Mouse (Mus musculus) CD4-positive, CD25-positive, alpha-beta regulatory T cell, adult 2 months (primary cell): ENCODE results near the gene Slc5a5.

Experiments
- DNase-seq: peaks from one replicate; pipeline ENCODE4 v3.0.0-alpha.2; 2012; ENCODE audit warnings: low read depth, low spot score

Slc5a5 gene

DNA sequence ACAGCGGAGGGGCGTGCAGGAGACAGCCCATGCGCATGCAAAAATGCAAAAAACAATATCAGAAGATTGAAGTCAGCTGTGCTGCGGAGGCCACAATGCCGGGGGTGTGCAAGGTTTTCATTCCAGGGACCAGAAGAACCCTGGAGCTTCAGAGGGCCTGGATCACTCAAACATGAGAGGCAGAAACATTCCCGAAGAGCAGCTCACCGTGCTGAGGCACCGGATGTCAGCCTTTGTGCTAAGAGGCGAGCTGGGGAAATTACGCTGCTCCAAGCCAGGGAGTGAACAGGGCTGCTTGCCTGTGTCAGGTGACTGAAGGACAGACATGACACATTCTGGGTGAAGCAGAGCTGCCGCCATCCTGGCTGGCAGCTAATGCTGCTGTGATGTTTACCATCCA is 12.0 kb downstream of the Slc5a5 start:
- no peak for DNase-seq

- no peak for DNase-seq
Observed at GRCm38 (mm10) chr8:70880126-70880525, 12.4 kb downstream of the Slc5a5 start.

GRCm38 (mm10) chr8:70879500-70879899 is 13.1 kb downstream of the Slc5a5 start:
- DNase-seq: no peak

DNA sequence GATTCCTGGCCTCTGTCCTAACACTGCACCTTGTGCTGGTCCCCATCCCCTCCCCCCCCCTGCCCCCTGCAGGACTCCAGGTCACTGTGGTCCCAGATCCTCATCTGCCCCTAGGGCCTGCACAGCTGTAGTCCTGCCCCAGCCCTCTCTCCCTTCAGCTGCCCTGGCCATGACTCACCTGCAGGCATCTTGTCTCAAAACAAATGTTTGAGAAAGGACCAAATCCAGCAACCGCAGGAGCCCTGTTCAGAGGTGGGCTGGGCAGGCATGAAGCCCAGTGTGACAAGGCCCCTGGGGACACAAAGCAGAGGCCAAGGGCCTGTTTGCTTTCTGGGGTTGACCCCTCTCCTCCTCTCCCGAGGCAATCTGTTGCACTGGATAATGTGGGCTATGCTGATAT is 14.4 kb downstream of the Slc5a5 start:
- DNase-seq: no peak

DNA sequence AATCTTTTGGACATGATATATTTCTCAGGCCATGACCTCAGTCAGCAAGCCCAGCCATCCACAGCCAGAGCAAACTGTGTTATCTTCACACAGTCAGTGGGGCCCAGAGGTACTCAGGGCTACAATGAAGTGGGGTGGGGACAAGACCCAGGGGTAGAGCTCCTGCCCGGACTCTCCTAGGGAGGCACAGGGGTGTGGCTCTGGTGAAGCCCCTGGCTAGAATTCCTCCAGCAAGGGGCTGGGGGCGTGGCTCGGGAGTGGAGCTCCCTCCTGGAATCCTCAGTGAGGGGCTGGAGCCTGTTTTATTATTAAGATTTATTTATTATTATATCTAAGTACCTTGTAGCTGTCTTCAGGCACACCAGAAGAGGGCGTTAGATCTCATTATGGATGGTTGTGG is 16.2 kb downstream of the Slc5a5 start:
- no peak for DNase-seq

GRCm38 (mm10) chr8:70874441-70874840 is 18.1 kb downstream of the Slc5a5 start:
- no peak for DNase-seq

DNA sequence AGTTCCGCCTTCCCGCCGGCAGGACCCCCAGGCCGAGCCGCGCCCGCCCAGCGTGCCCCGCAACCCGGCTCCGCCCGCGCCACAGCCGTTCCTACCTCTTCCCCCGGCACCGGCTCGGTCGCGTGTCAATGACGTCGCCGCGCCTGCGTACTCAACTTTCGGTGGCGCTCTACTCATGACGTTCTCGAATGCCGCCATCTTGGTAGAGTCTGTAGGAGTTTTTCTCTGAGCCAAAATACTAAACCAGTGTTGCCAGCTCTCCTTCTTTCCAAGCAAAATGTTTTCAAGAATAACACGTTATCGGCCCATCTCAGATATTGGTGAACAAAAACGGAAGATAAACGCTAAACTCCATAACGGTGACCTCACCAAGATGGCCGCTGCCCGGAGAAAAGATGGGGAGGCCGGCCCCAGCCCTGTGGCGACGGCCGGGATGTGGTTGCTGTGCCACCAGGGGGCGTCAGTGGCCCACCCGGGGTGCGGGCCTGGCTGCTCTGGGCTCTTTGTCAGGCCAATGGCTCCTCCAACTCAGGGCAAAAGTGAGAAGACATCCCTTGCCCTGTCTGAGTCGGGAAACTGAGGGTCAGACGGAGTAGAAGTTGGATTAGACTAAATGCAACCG is 19.1 kb downstream of the Slc5a5 start, which contains the start of gene Ccdc124:
TSS of gene Ccdc124 (minus strand) at position 572 of the 622 bp plus-strand sequence.
- peak; percentile 97 for DNase-seq

DNA sequence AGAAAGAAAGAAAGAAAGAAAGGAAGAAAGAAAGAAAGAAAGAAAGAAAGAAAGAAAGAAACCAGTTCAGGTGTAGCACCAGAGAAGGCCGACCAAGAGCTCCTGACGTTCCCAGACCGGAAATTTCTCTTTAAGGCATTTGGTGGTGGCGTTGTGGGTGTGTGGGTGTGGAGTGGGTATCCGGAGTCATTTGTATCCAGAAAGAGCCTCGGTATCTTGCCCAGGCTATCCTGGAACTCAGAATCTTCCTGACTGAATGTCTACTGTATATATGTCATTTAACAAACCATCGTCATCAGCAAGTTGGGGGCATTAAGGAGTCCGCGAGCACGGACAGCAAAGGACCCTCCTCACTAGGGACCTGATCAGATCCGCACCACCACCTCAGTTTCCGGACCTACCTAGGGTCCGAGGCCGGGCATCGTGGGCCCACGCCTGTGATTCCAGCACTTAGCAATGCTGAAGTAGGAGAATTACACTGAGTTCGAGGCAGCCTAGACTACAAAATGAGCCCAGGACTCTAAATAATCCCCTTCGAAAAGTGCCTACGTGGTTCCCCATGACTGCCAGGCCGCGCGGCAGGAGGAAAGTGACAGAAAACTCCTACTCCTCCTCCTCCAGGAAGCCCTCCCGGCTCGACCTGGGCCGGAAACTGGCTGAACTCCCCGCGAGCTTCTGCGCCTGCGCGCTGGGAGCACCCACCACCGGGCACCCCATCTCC is 19.8 kb downstream of the Slc5a5 start:
- DNase-seq: peak; percentile 45

DNA sequence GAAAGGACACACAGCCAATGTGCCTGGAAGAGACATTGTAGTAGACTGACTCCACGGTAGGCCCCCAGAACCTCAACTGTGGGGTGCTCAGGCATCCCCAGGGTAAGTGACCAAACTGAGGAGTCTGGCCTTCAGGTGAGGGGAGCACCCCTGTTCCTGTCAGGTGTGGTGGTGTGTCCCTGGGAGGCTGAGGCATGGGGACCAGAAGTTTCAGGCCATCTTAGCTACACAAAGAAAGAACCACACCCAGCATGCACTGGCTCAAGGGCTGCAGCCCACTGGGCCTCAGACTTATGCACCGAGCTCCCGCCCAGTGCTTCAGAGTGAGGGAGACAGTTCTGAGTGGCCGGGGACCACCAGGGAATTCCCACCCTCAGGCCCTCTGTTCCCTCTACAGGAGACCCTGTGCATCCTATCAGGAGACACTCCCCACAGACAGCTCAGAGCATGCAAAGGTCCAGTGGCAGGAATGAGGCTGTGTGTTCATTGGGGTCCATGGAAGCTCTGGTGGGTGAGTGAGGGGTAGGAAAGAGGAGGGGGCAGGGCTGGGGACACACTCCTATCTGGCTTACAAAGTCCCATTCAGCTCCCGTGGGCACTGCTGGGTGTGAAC is 21.3 kb downstream of the Slc5a5 start:
- DNase-seq: no peak

- DNase-seq: peak; percentile 89
Observed at GRCm38 (mm10) chr8:70869601-70870041, 22.9 kb downstream of the Slc5a5 start.

GRCm38 (mm10) chr8:70869199-70869571 is 23.4 kb downstream of the Slc5a5 start:
- DNase-seq: no peak

- peak; percentile 81 for DNase-seq
Observed at GRCm38 (mm10) chr8:70868559-70869198, 23.9 kb downstream of the Slc5a5 start.

DNA sequence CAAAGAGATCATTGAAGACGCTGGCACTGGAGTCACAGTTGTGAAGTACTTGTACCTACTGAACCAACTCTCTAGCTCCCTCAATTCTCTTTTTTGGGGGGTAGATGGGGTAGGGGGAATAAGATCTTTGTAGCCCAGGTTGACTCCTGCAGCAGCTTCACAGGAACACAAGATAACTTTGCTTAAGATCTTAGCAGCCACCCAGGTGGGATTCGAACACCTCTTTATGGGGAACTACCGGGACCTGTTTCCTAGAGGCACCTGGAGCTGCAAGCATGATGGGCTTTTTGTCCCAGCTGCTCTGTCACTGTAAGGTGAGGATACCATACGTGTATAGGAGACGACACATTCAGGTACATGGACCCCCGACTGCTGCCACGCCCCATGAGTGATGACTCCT is 26.0 kb downstream of the Slc5a5 start:
- DNase-seq: no peak

DNA sequence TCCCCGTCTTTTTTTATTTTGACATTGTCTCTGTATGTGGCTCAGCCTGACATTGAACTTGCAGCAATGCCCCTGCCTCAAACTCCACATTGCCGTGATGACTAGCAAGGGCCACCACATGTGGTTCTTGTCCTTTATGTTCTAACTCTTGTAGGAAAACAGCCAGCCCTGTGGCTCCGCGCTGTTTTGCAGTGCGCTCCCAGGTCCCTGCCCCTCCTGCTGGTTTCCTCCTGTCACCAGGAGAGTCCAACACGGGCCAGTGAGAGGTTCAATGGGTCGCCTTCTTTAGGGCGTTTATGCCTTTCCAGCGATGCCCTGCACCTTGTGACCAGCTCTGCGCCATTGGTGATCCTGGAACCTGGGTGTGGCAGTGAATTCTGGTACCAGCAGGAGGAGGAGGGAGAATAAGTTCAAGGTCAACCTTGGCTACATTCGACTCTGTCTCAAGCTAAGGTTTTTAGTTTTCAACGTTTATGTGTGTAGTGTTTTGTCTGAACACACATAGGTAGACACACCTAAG is 26.5 kb downstream of the Slc5a5 start:
- DNase-seq: no peak

DNA sequence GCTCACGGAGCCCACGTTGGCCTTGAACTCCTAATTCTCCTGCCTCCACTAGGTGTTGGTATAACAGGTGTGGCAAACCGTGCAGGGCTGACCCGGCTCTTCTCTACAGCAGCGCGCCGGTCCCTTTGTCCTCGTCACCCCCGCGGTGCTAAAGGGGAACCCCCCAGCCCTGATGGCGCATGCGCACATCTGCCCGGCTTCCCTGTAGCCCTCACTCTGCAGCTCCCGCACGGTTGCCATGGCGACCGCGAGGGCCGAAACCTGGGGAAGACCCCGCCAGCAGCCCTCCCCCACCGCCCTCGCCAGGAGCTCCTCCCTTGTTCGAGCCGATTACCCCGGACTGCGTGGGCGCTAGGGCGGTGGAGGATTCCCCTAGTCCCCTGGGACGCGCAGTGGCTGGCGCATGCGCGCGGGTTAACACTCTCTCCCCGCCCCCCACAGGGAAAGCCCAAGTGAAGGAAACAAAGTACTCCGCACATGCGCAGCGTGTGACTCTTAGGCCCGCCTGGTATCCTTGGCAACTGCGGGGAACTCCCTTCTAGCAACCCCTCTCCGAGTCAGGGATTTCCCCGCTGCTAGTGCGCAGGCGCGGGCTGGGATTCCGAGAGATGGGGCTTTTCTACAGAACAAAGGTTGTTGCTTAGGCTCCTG is 27.1 kb downstream of the Slc5a5 start:
- DNase-seq: peak; percentile 100

- peak; percentile 49 for DNase-seq
Observed at GRCm38 (mm10) chr8:70864712-70865221, 27.8 kb downstream of the Slc5a5 start.

DNA sequence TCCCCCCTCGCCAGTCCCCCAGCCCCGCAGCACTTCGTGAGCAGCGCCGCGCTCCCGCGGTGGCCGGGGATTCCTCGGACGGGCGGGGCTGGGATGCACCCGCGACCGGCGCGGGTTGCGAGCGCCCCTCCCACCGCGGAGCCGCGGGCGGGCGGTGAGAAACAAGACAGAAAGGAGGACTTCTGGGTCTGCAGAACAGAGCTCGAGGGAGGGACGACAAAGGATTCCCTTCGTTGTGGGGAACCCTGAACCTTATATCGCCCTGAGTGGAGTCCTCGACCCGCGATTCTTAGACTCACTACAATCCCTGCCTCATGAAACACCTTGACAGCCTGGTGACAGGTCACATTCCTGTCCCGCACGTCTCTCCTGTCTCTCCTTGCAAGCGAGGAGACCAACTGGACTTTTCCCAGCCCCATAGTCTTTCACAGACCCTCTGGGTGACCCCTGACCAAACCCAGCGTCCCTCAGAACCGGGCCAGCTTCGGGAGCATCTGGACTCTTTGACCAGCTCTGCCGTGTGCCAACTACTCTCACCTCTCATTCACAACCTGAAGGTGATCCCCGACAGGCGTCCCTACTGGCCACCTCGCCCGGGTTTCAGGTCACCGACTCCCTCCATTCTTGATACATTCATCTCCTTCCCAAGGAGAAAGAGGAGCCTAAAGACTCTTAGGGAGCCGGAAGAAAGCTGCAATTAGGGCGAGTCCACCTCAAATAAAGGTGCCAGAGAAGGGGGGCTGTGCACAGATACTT is 28.4 kb downstream of the Slc5a5 start:
- peak; percentile 64 for DNase-seq

GRCm38 (mm10) chr8:70862824-70863641 is 29.5 kb downstream of the Slc5a5 start, which contains the start of gene Kcnn1:
Gene Kcnn1, minus strand, starts transcription at chr8:70863258.
- peak; percentile 47 for DNase-seq

- DNase-seq: peak; percentile 52
Observed at GRCm38 (mm10) chr8:70857516-70857915, 35.0 kb downstream of the Slc5a5 start.
